Mouse (Mus musculus) midbrain, postnatal 0 days (tissue): ENCODE results near the gene Inpp4b. TPM values are rescaled to one million over a fixed set of nuclear protein-coding genes. Genes with fewer than 3 reads are reported as not detected.

Experiments
- ATAC-seq: fragments of 200-750 bp; cut with Nextera tagmentation; 2 replicates; pipeline ENCODE4 v1.8.0; 2017; ENCODE audit warnings: moderate number of reproducible peaks, mild to moderate bottlenecking, moderate TSS enrichment, moderate library complexity; ENCODE audit not compliant: low FRiP score
- DNase-seq: peaks from one replicate; pipeline ENCODE4 v3.0.0-alpha.2; 2015; ENCODE audit warnings: low spot score
- H3K27ac ChIP-seq: fragments of 300-500 bp; sonication (generic); 2 replicates; pipeline ENCODE4 v1.5.1; 2014; ENCODE audit warnings: low read depth, mild to moderate bottlenecking, low read length, mixed read lengths
- H3K27me3 ChIP-seq: fragments of 300-500 bp; sonication (generic); 2 replicates; pipeline ENCODE4 v1.6.1; 2014; ENCODE audit warnings: low read length, control low read depth, mixed read lengths; ENCODE audit not compliant: insufficient read depth
- H3K36me3 ChIP-seq: fragments of 300-500 bp; sonication (generic); 2 replicates; pipeline ENCODE4 v1.6.1; 2014; ENCODE audit warnings: low read length, control low read depth, mixed read lengths; ENCODE audit not compliant: insufficient read depth
- H3K4me1 ChIP-seq: fragments of 300-500 bp; sonication (generic); 2 replicates; pipeline ENCODE4 v1.6.1; 2014; ENCODE audit warnings: mild to moderate bottlenecking, control low read depth, antibody characterized with exemption, low read length, mixed read lengths; ENCODE audit not compliant: insufficient read depth
- H3K4me2 ChIP-seq: fragments of 300-500 bp; sonication (generic); 2 replicates; pipeline ENCODE4 v1.6.1; 2014; ENCODE audit warnings: low read depth, mild to moderate bottlenecking, low read length, mixed read lengths; ENCODE audit not compliant: poor library complexity, severe bottlenecking
- H3K4me3 ChIP-seq: fragments of 300-500 bp; sonication (generic); 2 replicates; pipeline ENCODE4 v1.5.1; 2014; ENCODE audit warnings: low read depth, mild to moderate bottlenecking, low read length, moderate library complexity
- H3K9ac ChIP-seq: fragments of 300-500 bp; sonication (generic); replicated peaks from 2 replicates; pipeline ENCODE4 v1.6.1; 2014; ENCODE audit warnings: mild to moderate bottlenecking, low read length, moderate library complexity, mixed read lengths; ENCODE audit not compliant: poor library complexity, severe bottlenecking
- H3K9me3 ChIP-seq: fragments of 300-500 bp; sonication (generic); 2 replicates; pipeline ENCODE4 v1.6.1; 2016; ENCODE audit warnings: low read length, control low read depth
- CTCF ChIP-seq: IDR thresholded peaks from 2 replicates; pipeline ENCODE4 v1.5.1; 2016; ENCODE audit warnings: antibody characterized with exemption, mild to moderate bottlenecking
- WGBS: fragments of 180-500 bp; shearing (Covaris S2); extraction: QIAGEN DNeasy Blood & Tissue Kit; methylation state at CpG from one replicate; pipeline ENCODE4 v1.1.7; 2014; 5-methylcytosine and 5-hydroxymethylcytosine counted together
- polyA plus RNA-seq: library from polyadenylated mRNA; unstranded; fragments of >200 nt; fragmentation: Nextera tagmentation; extraction: Ambion mirVana; gene quantifications from 2 replicates; pipeline ENCODE4 v1.2.1, GENCODE M21; 2015
- total RNA-seq: library from RNA; depleted of rRNA; stranded (reverse); fragments of >200 nt; gene quantifications from 2 replicates; pipeline ENCODE4 v1.2.3, GENCODE M21; 2014

The Inpp4b gene
- total and polyA plus RNA-seq, 2 experiments from 2014 or later: 11.2 to 14.6 TPM

DNA sequence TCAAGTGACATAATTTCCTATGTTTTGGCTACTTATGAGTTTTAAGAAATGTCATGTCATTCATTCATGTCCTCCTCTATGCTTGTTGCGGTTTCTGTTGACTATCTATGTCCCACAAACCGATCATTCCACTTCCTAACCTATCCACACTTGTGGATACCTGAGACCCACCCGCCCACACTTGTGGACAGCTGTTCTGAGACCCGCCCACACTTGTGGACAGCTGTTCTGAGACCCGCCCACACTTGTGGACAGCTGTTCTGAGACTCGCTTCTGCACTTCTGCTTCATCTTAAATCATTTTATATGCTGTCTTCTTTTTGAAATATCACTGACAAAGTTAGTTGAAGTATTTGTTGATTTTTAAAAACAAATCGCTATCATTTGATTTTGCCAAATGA lies 400.2 kb downstream of the Inpp4b start:
- Histone ChIP-seq H3K27ac (no peak overlapping the region), H3K4me2 (no peak overlapping the region), H3K9ac (no peak overlapping the region), H3K36me3 (no peaks in the 10 kb centered on the region), H3K4me3 (no peak overlapping the region), H3K4me1 (no peaks in the 10 kb centered on the region), H3K9me3 (no peaks in the 10 kb centered on the region), H3K27me3 (no peaks in the 10 kb centered on the region)
- 91% methylated on average over 7 of the region's 7 CpGs for WGBS
- TF ChIP-seq CTCF: no peak
- ATAC-seq: no peak
- DNase-seq: no peak

DNA sequence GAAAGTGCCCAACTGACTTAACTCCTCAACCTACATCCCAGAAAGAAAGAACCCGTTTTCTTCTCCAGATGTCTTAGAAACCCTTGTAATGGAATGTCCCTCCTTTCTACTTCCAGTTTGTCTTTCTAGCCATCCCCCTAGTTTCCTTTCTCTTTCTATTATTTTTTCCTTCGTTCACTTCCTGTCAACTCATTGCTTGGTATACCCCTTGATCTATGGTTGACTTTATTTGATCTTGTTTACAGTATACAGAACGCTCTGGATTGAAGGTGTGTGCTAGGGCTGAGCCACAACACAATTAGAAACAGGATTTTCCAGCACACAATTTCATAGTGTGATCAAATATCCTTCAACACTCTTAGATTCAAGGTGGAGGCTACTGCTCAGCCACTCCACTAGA lies 400.7 kb downstream of the Inpp4b start:
- no peak overlapping the region for H3K4me2 ChIP-seq
- 83% methylated on average over 3 of the region's 3 CpGs for WGBS
- ATAC-seq: no peak
- no peak for DNase-seq
- TF ChIP-seq CTCF: no peak
- H3K27me3 ChIP-seq: no peaks in the 10 kb centered on the region
- H3K36me3 ChIP-seq: no peaks in the 10 kb centered on the region
- no peak overlapping the region for H3K9ac ChIP-seq
- no peak overlapping the region for H3K27ac ChIP-seq
- no peaks in the 10 kb centered on the region for H3K4me1 ChIP-seq
- no peaks in the 10 kb centered on the region for H3K9me3 ChIP-seq
- no peak overlapping the region for H3K4me3 ChIP-seq

DNA sequence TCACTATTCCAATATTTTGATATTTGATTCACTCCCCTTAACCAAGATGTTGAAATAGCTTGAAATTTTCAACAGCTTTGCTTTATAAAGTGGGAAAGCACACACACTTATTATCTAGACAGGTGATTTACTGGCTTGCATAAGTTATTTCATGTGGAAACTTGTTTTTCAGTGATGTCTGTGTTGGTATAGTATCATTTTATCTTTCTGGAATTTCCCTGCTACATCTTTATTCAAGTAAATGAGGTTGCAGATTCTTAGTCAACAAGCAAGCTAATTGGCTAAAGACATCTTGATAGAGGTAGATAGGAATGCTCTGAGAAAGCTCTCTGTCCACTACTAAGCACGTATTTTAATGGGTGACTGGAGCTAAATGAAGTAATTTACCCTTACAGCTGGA lies 403.1 kb downstream of the Inpp4b start:
- Histone ChIP-seq H3K36me3 (no peaks in the 10 kb centered on the region), H3K9me3 (no peaks in the 10 kb centered on the region), H3K9ac (no peak overlapping the region), H3K4me2 (no peak overlapping the region), H3K4me1 (no peaks in the 10 kb centered on the region), H3K27me3 (no peaks in the 10 kb centered on the region), H3K27ac (no peak overlapping the region), H3K4me3 (no peak overlapping the region)
- 56% methylated on average over 1 of the region's 1 CpGs for WGBS
- DNase-seq (no peak), ATAC-seq (no peak)
- no peak for TF ChIP-seq CTCF

DNA sequence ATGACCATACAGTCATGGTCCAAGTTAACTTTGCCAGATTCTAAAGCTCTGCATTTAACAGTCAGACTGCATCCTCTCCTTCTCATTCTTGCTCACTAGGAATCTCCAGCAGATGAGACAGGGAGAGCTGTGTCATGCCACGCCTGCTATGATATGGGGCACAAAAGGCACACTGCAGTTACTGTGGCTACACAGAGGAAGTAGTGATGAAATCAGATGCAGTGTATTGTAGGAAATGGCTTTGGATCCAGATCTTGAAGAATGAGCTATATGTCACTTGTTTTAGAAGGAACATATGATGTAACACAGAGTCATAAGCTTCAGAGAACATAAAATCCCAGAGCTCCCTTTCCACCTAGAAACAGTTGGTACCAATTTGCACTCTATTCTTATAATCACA lies 408.8 kb downstream of the Inpp4b start:
- Histone ChIP-seq H3K36me3 (no peaks in the 10 kb centered on the region), H3K4me3 (no peak overlapping the region), H3K27ac (no peak overlapping the region), H3K4me1 (no peaks in the 10 kb centered on the region), H3K4me2 (no peak overlapping the region), H3K9ac (no peak overlapping the region), H3K9me3 (no peaks in the 10 kb centered on the region), H3K27me3 (no peaks in the 10 kb centered on the region)
- no peak for ATAC-seq
- DNase-seq: no peak
- no peak for TF ChIP-seq CTCF
- WGBS: 75% methylated on average over 1 of the region's 1 CpGs

DNA sequence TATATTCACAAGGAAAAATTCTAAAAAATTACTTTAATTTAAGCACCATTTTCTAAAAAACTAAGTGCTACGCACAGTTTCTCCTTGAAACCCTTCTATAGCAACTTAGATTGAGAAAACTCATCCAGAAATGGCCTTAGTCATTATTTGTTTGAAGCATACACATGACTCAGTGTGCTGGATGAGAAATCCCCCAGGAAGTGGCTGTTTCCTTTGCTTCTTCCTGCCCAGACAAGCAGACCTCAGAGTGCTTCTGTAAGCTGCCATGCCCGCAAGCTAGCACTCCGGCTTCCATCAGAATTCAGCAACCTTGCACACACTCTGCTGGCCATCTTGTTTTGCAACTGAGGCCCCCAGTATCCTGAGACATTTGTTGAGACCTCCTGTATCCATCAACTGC lies 414.3 kb downstream of the Inpp4b start:
- no peak overlapping the region for H3K4me2 ChIP-seq
- no peak for TF ChIP-seq CTCF
- ATAC-seq (no peak), DNase-seq (no peak)
- H3K27me3 ChIP-seq: no peaks in the 10 kb centered on the region
- H3K9ac ChIP-seq: no peak overlapping the region
- no peaks in the 10 kb centered on the region for H3K36me3 ChIP-seq
- H3K4me3 ChIP-seq: no peak overlapping the region
- H3K27ac ChIP-seq: no peak overlapping the region
- 87% methylated on average over 3 of the region's 3 CpGs for WGBS
- no peaks in the 10 kb centered on the region for H3K4me1 ChIP-seq
- H3K9me3 ChIP-seq: no peaks in the 10 kb centered on the region

DNA sequence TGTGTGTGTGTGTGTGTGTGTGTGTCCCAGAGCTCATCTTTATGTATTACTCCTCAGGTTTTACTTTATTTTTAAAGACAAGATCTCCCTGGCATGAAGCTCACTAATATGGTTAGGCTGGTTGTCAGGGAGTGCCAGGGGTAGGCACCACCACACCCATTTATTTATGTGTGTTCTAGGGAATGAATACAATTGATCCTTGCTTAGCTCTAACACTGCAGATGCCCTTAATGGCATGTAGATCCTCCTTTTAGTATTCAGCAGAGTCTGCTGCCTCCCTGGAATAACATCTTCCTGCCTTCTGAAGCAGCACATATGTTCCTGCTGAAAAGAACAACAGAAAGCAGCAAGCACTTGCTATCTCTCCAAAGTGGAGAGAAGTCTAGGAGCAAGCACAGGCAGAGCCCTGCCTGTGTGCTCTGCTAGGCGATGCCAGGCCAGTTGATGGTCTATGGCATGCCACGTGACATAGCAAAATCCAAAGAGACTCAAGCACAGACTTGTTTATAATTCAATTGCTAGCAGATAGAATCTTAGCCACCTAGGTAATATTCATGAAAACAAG lies 415.3 kb downstream of the Inpp4b start:
- Histone ChIP-seq H3K4me1 (no peaks in the 10 kb centered on the region), H3K4me3 (no peak overlapping the region), H3K4me2 (no peak overlapping the region), H3K27ac (no peak overlapping the region), H3K9ac (no peak overlapping the region), H3K27me3 (no peaks in the 10 kb centered on the region), H3K36me3 (no peaks in the 10 kb centered on the region), H3K9me3 (no peaks in the 10 kb centered on the region)
- WGBS: 76% methylated on average over 2 of the region's 2 CpGs
- DNase-seq (no peak), ATAC-seq (no peak)
- no peak for TF ChIP-seq CTCF
